16 mouse cellular contexts compared by ENCODE assay signal in genomic region chr12:14301676-14302365, GRCm38 (mm10).
DNase-seq lines count a peak whose midpoint lies in the region; ATAC-seq lines count a peak whose summit lies in the region.
"Had no signal": no experiment of that assay in that cellular context is flagged by ENCODE, and none has a peak within 500 bp of the region (broad histone marks: within the 10 kb centered on the region; RNA-seq: fewer than 3 reads in every experiment).

No protein-coding gene starts in this region.

- H3K9me3 ChIP-seq in embryonic facial prominence, embryonic 11.5 days (replicated peaks; ENCODE audit: control insufficient read depth, low read length): no peaks in the 10 kb centered on the region
- no peaks in the 10 kb centered on the region for H3K9me3 ChIP-seq in embryonic facial prominence, embryonic 10.5 days
- no peaks in the 10 kb centered on the region for H3K9me3 ChIP-seq in embryonic facial prominence, embryonic 15.5 days (replicated peaks)
- H3K9me3 ChIP-seq in liver, embryonic 11.5 days (ENCODE audit: control insufficient read depth, low read length): no peaks in the 10 kb centered on the region
- H3K9me3 ChIP-seq: hindbrain, embryonic 15.5 days; liver, embryonic 13.5 days had no signal

- peak; percentile 16 for DNase-seq in embryonic facial prominence, embryonic 11.5 days (ENCODE audit: low spot score)
- no peak for DNase-seq in embryonic facial prominence, embryonic 10.5 days (ENCODE audit: low spot score)
- peak; percentile 8 for DNase-seq in 416B (ENCODE audit: low read depth)
- peak; percentile 34 for DNase-seq in mesoderm, embryonic 11.5 days (ENCODE audit: low read depth, low spot score)
- DNase-seq in ovary, postnatal 36 days (ENCODE audit: low spot score): no peak
- no peak for DNase-seq in liver, embryonic 11.5 days (ENCODE audit: low spot score)
- DNase-seq: B cell, adult 2 months; cerebellum, adult 2 months; liver, embryonic 13.5 days; thymus, postnatal 14 days had no signal

- no peaks in the 10 kb centered on the region for H3K36me3 ChIP-seq in embryonic facial prominence, embryonic 11.5 days (replicated peaks; ENCODE audit: control insufficient read depth, insufficient read depth, low read depth, low read length)
- H3K36me3 ChIP-seq in embryonic facial prominence, embryonic 10.5 days (replicated peaks): no peaks in the 10 kb centered on the region
- no peaks in the 10 kb centered on the region for H3K36me3 ChIP-seq in embryonic facial prominence, embryonic 15.5 days
- H3K36me3 ChIP-seq in liver, embryonic 11.5 days (ENCODE audit: control insufficient read depth, insufficient read depth, low read length): no peaks in the 10 kb centered on the region
- H3K36me3 ChIP-seq: G1E; hindbrain, embryonic 15.5 days; liver, embryonic 13.5 days had no signal

- H3K27ac ChIP-seq in embryonic facial prominence, embryonic 11.5 days (replicated peaks; ENCODE audit: low read depth, low read length): no peak overlapping the region
- no peak overlapping the region for H3K27ac ChIP-seq in embryonic facial prominence, embryonic 10.5 days (replicated peaks)
- H3K27ac ChIP-seq in embryonic facial prominence, embryonic 15.5 days (replicated peaks): peak overlapping the region; percentile 60; the same call in 1 of the 2 replicates
- H3K27ac ChIP-seq in liver, embryonic 11.5 days (ENCODE audit: low read depth, low read length): no peak overlapping the region
- H3K27ac ChIP-seq: hindbrain, embryonic 15.5 days; kidney, postnatal 0 days; liver, embryonic 13.5 days had no signal

- no peaks in the 10 kb centered on the region for H3K27me3 ChIP-seq in embryonic facial prominence, embryonic 11.5 days (ENCODE audit: control insufficient read depth, insufficient read depth, low read length)
- no peaks in the 10 kb centered on the region for H3K27me3 ChIP-seq in embryonic facial prominence, embryonic 10.5 days (replicated peaks; ENCODE audit: low read depth, poor library complexity, severe bottlenecking)
- no peaks in the 10 kb centered on the region for H3K27me3 ChIP-seq in embryonic facial prominence, embryonic 15.5 days
- no peaks in the 10 kb centered on the region for H3K27me3 ChIP-seq in liver, embryonic 11.5 days (replicated peaks; ENCODE audit: control insufficient read depth, insufficient read depth, low read length)
- H3K27me3 ChIP-seq: hindbrain, embryonic 15.5 days; liver, embryonic 13.5 days had no signal

- no peak overlapping the region for H3K4me3 ChIP-seq in embryonic facial prominence, embryonic 11.5 days (ENCODE audit: low read depth, low read length)
- H3K4me3 ChIP-seq in embryonic facial prominence, embryonic 10.5 days: no peak overlapping the region
- no peak overlapping the region for H3K4me3 ChIP-seq in embryonic facial prominence, embryonic 15.5 days (replicated peaks)
- H3K4me3 ChIP-seq in liver, embryonic 11.5 days (ENCODE audit: low read depth, low read length): no peak overlapping the region
- H3K4me3 ChIP-seq: hindbrain, embryonic 15.5 days; liver, embryonic 13.5 days had no signal

- H3K4me1 ChIP-seq in embryonic facial prominence, embryonic 11.5 days (ENCODE audit: control insufficient read depth, insufficient read depth, low read length): no peaks in the 10 kb centered on the region
- 0 out of 2 replicates have a peak, but pooled peaks cover 4% of the 10 kb centered on the region for H3K4me1 ChIP-seq in embryonic facial prominence, embryonic 10.5 days
- H3K4me1 ChIP-seq in embryonic facial prominence, embryonic 15.5 days: no peaks in the 10 kb centered on the region
- no peaks in the 10 kb centered on the region for H3K4me1 ChIP-seq in liver, embryonic 11.5 days (replicated peaks; ENCODE audit: control insufficient read depth, insufficient read depth, low read length)
- H3K4me1 ChIP-seq: hindbrain, embryonic 15.5 days; liver, embryonic 13.5 days had no signal

- H3K9ac ChIP-seq in embryonic facial prominence, embryonic 11.5 days (replicated peaks; ENCODE audit: low read length): no peak overlapping the region
- H3K9ac ChIP-seq in embryonic facial prominence, embryonic 15.5 days: no peak overlapping the region
- H3K9ac ChIP-seq in liver, embryonic 11.5 days (ENCODE audit: low read depth, low read length): no peak overlapping the region
- H3K9ac ChIP-seq: hindbrain, embryonic 15.5 days; liver, embryonic 13.5 days had no signal

- WGBS in embryonic facial prominence, embryonic 11.5 days: 54% methylated on average over 2 of the region's 2 CpGs
- 62% methylated on average over 2 of the region's 2 CpGs for WGBS in embryonic facial prominence, embryonic 10.5 days
- WGBS in embryonic facial prominence, embryonic 15.5 days: 51% methylated on average over 2 of the region's 2 CpGs
- WGBS in liver, embryonic 11.5 days: 65% methylated on average over 2 of the region's 2 CpGs

- no peak overlapping the region for H3K4me2 ChIP-seq in embryonic facial prominence, embryonic 11.5 days (ENCODE audit: low read depth, low read length)
- H3K4me2 ChIP-seq in embryonic facial prominence, embryonic 15.5 days (replicated peaks): no peak overlapping the region
- no peak overlapping the region for H3K4me2 ChIP-seq in liver, embryonic 11.5 days
- H3K4me2 ChIP-seq: hindbrain, embryonic 15.5 days; liver, embryonic 13.5 days had no signal

- no peak for ATAC-seq in embryonic facial prominence, embryonic 11.5 days (replicated peaks; ENCODE audit: insufficient number of reproducible peaks, low FRiP score, low TSS enrichment, low read depth)
- no peak for ATAC-seq in embryonic facial prominence, embryonic 15.5 days (ENCODE audit: insufficient number of reproducible peaks, low FRiP score, low TSS enrichment, low read depth)
- ATAC-seq in liver, embryonic 11.5 days (replicated peaks; ENCODE audit: low FRiP score): no peak
- ATAC-seq in megakaryocyte, adult 5-6 weeks (ENCODE audit: poor library complexity, severe bottlenecking): no peak
- ATAC-seq: activated CD4-positive, CD25-positive, alpha-beta regulatory T cell, adult 4 months had no signal

Comparison
In these comparisons a context has a peak if more than half of its experiments do, and no peak if none do; other contexts are left out.
1. DNase-seq: peak in embryonic facial prominence, embryonic 11.5 days (single experiment), 416B (single experiment) and mesoderm, embryonic 11.5 days (single experiment); none in embryonic facial prominence, embryonic 10.5 days (single experiment), ovary, postnatal 36 days (single experiment) and liver, embryonic 11.5 days (single experiment).